Mouse (Mus musculus): ENCODE results near the gene Dnajc9. TPM values are rescaled to one million over a fixed set of nuclear protein-coding genes. Genes with fewer than 3 reads are reported as not detected.

The Dnajc9 gene
- polyA plus RNA-seq, 1 experiment from 2014 or later: 96.4 TPM

GRCm38 (mm10) chr14:20397220-20397619 is 8.5 kb upstream of the Dnajc9 start:
- H3K9ac ChIP-seq: no peak overlapping the region
- H3K27ac ChIP-seq: no peak overlapping the region
- no peaks in the 10 kb centered on the region for H3K27me3 ChIP-seq (ENCODE audit: control insufficient read depth, insufficient read depth, low read length)
- no peak overlapping the region for H3K4me2 ChIP-seq (replicated peaks)
- H3K4me3 ChIP-seq (replicated peaks; ENCODE audit: low read length): no peak overlapping the region
- 88% methylated on average over 9 of the region's 9 CpGs for WGBS
- H3K9me3 ChIP-seq (ENCODE audit: control insufficient read depth, low read length): no peaks in the 10 kb centered on the region
- DNase-seq (ENCODE audit: low spot score) (no peak), ATAC-seq (ENCODE audit: low FRiP score) (no peak)
- H3K36me3 ChIP-seq (replicated peaks; ENCODE audit: control insufficient read depth, insufficient read depth): no peaks in the 10 kb centered on the region
- peaks cover 9% of the 10 kb centered on the region; the same call in 1 of the 2 replicates for H3K4me1 ChIP-seq (replicated peaks; ENCODE audit: control insufficient read depth, insufficient read depth, low read length)

DNA sequence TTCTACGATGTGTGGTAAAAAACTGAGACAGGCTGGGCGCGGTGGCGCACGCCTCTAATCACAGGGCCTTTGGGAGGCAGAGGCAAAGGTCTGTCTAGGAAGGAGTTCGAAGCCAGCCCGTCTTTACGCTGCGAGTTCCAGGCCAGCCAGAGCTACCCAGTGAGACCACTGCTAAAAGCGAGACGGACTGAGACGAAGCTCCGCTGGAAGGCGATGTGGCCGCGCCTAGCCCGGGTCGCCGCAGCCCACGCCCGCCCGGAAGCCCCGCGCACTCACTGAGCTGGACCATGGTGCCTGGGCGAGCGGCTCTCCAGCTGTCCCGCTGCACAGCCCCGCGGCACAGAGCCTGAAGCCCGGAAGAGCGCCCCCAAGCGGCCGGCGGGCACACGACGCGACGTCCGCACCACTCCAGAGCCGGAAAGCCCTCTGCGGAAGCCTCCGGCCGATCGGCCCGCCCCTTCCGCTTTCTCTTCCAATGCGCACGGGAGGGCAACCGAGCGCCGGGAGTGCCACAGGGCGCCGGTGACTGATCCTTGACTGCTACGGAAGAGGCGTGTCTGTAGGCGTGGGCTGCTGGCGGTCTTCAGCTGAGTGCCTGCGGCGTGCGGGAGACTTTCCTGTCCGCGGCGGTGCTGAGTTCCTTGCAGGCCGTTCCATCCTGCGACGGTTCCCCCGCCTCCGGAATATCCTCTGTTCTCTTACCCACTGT is 4.6 kb upstream of the Dnajc9 start, which contains the start of gene Mrps16:
Mrps16 (minus strand) TSS at position 430 of the 709 bp plus-strand sequence.
- Histone ChIP-seq H3K4me2 (replicated peaks) (peak within 1 kb of the TSS; percentile 57), H3K9me3 (ENCODE audit: control insufficient read depth, low read length) (no peaks in the 10 kb centered on the region), H3K9ac (peak within 1 kb of the TSS; percentile 85), H3K36me3 (replicated peaks; ENCODE audit: control insufficient read depth, insufficient read depth) (peaks cover 22% of the 10 kb centered on the region), H3K27ac (peak within 1 kb of the TSS; percentile 86), H3K4me1 (replicated peaks; ENCODE audit: control insufficient read depth, insufficient read depth, low read length) (peaks cover 12% of the 10 kb centered on the region; the same call in 1 of the 2 replicates), H3K27me3 (ENCODE audit: control insufficient read depth, insufficient read depth, low read length) (no peaks in the 10 kb centered on the region), H3K4me3 (replicated peaks; ENCODE audit: low read length) (peak within 1 kb of the TSS; percentile 63)
- DNase-seq (ENCODE audit: low spot score) (peak; percentile 96), ATAC-seq (ENCODE audit: low FRiP score) (peak; percentile 97)
- WGBS: under 1% methylated on average over 63 of the region's 68 CpGs

- Histone ChIP-seq H3K9me3 (ENCODE audit: control insufficient read depth, low read length) (no peaks in the 10 kb centered on the region), H3K9ac (no peak overlapping the region), H3K27me3 (ENCODE audit: control insufficient read depth, insufficient read depth, low read length) (no peaks in the 10 kb centered on the region), H3K4me2 (replicated peaks) (peak overlapping the region; percentile 57; the same call in 1 of the 2 replicates), H3K36me3 (replicated peaks; ENCODE audit: control insufficient read depth, insufficient read depth) (peaks cover 28% of the 10 kb centered on the region), H3K27ac (no peak overlapping the region), H3K4me3 (replicated peaks; ENCODE audit: low read length) (no peak overlapping the region), H3K4me1 (replicated peaks; ENCODE audit: control insufficient read depth, insufficient read depth, low read length) (peaks cover 22% of the 10 kb centered on the region)
- ATAC-seq (ENCODE audit: low FRiP score) (no peak), DNase-seq (ENCODE audit: low spot score) (no peak)
- 92% methylated on average over 3 of the region's 4 CpGs for WGBS
Observed at GRCm38 (mm10) chr14:20392326-20392725, 3.6 kb upstream of the Dnajc9 start.

- peaks cover 35% of the 10 kb centered on the region for H3K4me1 ChIP-seq (replicated peaks; ENCODE audit: control insufficient read depth, insufficient read depth, low read length)
- H3K27ac ChIP-seq: no peak overlapping the region
- peaks cover 52% of the 10 kb centered on the region for H3K36me3 ChIP-seq (replicated peaks; ENCODE audit: control insufficient read depth, insufficient read depth)
- H3K27me3 ChIP-seq (ENCODE audit: control insufficient read depth, insufficient read depth, low read length): no peaks in the 10 kb centered on the region
- DNase-seq (ENCODE audit: low spot score): no peak
- H3K4me3 ChIP-seq (replicated peaks; ENCODE audit: low read length): peak overlapping the region; percentile 88
- H3K9ac ChIP-seq: peak overlapping the region; percentile 81; the same call in 1 of the 2 replicates
- no peak for ATAC-seq (ENCODE audit: low FRiP score)
- 90% methylated on average over 8 of the region's 8 CpGs for WGBS
- H3K4me2 ChIP-seq (replicated peaks): peak overlapping the region; percentile 84
- H3K9me3 ChIP-seq (ENCODE audit: control insufficient read depth, low read length): no peaks in the 10 kb centered on the region
Observed at GRCm38 (mm10) chr14:20389446-20390079, 853 bp upstream of the Dnajc9 start.

- Histone ChIP-seq H3K36me3 (replicated peaks; ENCODE audit: control insufficient read depth, insufficient read depth) (peaks cover 77% of the 10 kb centered on the region), H3K27me3 (ENCODE audit: control insufficient read depth, insufficient read depth, low read length) (no peaks in the 10 kb centered on the region), H3K4me1 (replicated peaks; ENCODE audit: control insufficient read depth, insufficient read depth, low read length) (no peaks in the 10 kb centered on the region), H3K4me3 (replicated peaks; ENCODE audit: low read length) (no peak overlapping the region), H3K27ac (no peak overlapping the region), H3K4me2 (replicated peaks) (no peak overlapping the region), H3K9ac (no peak overlapping the region), H3K9me3 (ENCODE audit: control insufficient read depth, low read length) (no peaks in the 10 kb centered on the region)
- ATAC-seq (ENCODE audit: low FRiP score): no peak
- 92% methylated on average over 9 of the region's 9 CpGs for WGBS
- DNase-seq (ENCODE audit: low spot score): no peak
Observed at GRCm38 (mm10) chr14:20379753-20380430, 8.8 kb downstream of the Dnajc9 start.

DNA sequence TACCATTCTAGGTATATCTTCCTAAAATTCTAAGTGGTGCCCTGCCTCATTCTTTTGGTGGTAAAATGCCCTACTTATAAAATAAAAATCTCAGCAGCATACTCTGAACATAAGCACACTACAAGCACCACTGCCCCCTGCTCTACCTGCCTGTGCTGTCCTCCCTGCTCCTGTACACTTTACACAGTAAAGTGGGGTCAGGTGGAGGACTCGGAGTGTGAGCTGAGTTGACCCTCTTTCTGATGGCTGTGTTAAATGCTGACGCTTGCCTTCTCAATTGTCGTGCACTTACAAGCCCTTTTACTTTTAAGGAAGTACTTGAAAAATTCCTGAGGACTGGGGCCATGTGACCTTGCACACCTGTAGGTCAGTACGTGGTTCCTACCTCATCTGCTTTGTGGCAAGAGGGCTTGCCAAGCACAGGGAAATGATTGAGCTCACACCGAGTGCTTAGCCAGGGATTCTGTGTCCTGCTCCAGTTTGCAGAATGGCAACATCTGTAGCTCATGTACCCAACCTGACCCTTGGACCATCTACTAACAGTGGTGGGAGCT is 9.5 kb downstream of the Dnajc9 start:
- WGBS: 97% methylated on average over 5 of the region's 5 CpGs
- Histone ChIP-seq H3K36me3 (replicated peaks; ENCODE audit: control insufficient read depth, insufficient read depth) (peaks cover 76% of the 10 kb centered on the region), H3K4me1 (replicated peaks; ENCODE audit: control insufficient read depth, insufficient read depth, low read length) (no peaks in the 10 kb centered on the region), H3K27me3 (ENCODE audit: control insufficient read depth, insufficient read depth, low read length) (no peaks in the 10 kb centered on the region), H3K4me3 (replicated peaks; ENCODE audit: low read length) (no peak overlapping the region), H3K27ac (no peak overlapping the region), H3K4me2 (replicated peaks) (no peak overlapping the region), H3K9me3 (ENCODE audit: control insufficient read depth, low read length) (no peaks in the 10 kb centered on the region), H3K9ac (no peak overlapping the region)
- no peak for ATAC-seq (ENCODE audit: low FRiP score)
- DNase-seq (ENCODE audit: low spot score): no peak

- peaks cover 76% of the 10 kb centered on the region for H3K36me3 ChIP-seq (replicated peaks; ENCODE audit: control insufficient read depth, insufficient read depth)
- no peak for ATAC-seq (ENCODE audit: low FRiP score)
- H3K27ac ChIP-seq: no peak overlapping the region
- no peak overlapping the region for H3K4me3 ChIP-seq (replicated peaks; ENCODE audit: low read length)
- no peaks in the 10 kb centered on the region for H3K9me3 ChIP-seq (ENCODE audit: control insufficient read depth, low read length)
- H3K4me2 ChIP-seq (replicated peaks): no peak overlapping the region
- peak; percentile 33 for DNase-seq (ENCODE audit: low spot score)
- no peaks in the 10 kb centered on the region for H3K4me1 ChIP-seq (replicated peaks; ENCODE audit: control insufficient read depth, insufficient read depth, low read length)
- no peaks in the 10 kb centered on the region for H3K27me3 ChIP-seq (ENCODE audit: control insufficient read depth, insufficient read depth, low read length)
- 43% methylated on average over 13 of the region's 13 CpGs for WGBS
- H3K9ac ChIP-seq: no peak overlapping the region
Observed at GRCm38 (mm10) chr14:20378313-20379061, 10.2 kb downstream of the Dnajc9 start.

GRCm38 (mm10) chr14:20377112-20377521 is 11.6 kb downstream of the Dnajc9 start:
- DNase-seq (ENCODE audit: low spot score): no peak
- WGBS: 95% methylated on average over 4 of the region's 4 CpGs
- no peaks in the 10 kb centered on the region for H3K4me1 ChIP-seq (replicated peaks; ENCODE audit: control insufficient read depth, insufficient read depth, low read length)
- no peak for ATAC-seq (ENCODE audit: low FRiP score)
- no peaks in the 10 kb centered on the region for H3K27me3 ChIP-seq (ENCODE audit: control insufficient read depth, insufficient read depth, low read length)
- H3K4me2 ChIP-seq (replicated peaks): no peak overlapping the region
- H3K36me3 ChIP-seq (replicated peaks; ENCODE audit: control insufficient read depth, insufficient read depth): peaks cover 78% of the 10 kb centered on the region
- no peak overlapping the region for H3K9ac ChIP-seq
- no peak overlapping the region for H3K27ac ChIP-seq
- no peaks in the 10 kb centered on the region for H3K9me3 ChIP-seq (ENCODE audit: control insufficient read depth, low read length)
- H3K4me3 ChIP-seq (replicated peaks; ENCODE audit: low read length): no peak overlapping the region

Measured in hindbrain, embryonic 14.5 days (tissue).